In genomic region chr13:111333035-111333434, GRCm38 (mm10) we compare ENCODE assay signal across 19 mouse cellular contexts.
DNase-seq lines count a peak whose midpoint lies in the region; ATAC-seq and TF ChIP-seq lines count a peak whose summit lies in the region.
"Had no signal": no experiment of that assay in that cellular context is flagged by ENCODE, and none has a peak within 500 bp of the region (broad histone marks: within the 10 kb centered on the region; RNA-seq: fewer than 3 reads in every experiment).

No protein-coding gene starts in this region.

- H3K4me2 ChIP-seq in embryonic facial prominence, embryonic 15.5 days (replicated peaks): no peak overlapping the region
- no peak overlapping the region for H3K4me2 ChIP-seq in limb, embryonic 14.5 days (replicated peaks; ENCODE audit: low read depth, low read length, severe bottlenecking)
- H3K4me2 ChIP-seq in forebrain, embryonic 12.5 days: no peak overlapping the region
- H3K4me2 ChIP-seq: embryonic facial prominence, embryonic 12.5 days had no signal

- no peak for TF ChIP-seq POLR2A in limb, embryonic 14.5 days (IDR thresholded peaks at IDR 0.05; ENCODE audit: borderline replicate concordance, extremely low read depth, insufficient read depth, insufficient read length)

- no peak overlapping the region for H3K4me3 ChIP-seq in embryonic facial prominence, embryonic 15.5 days (replicated peaks)
- no peak overlapping the region for H3K4me3 ChIP-seq in limb, embryonic 14.5 days (replicated peaks; ENCODE audit: low read length)
- H3K4me3 ChIP-seq in forebrain, embryonic 12.5 days (replicated peaks): no peak overlapping the region
- H3K4me3 ChIP-seq: embryonic facial prominence, embryonic 12.5 days had no signal

- 0 out of 2 replicates have a peak, but pooled peaks cover 5% of the 10 kb centered on the region for H3K4me1 ChIP-seq in embryonic facial prominence, embryonic 15.5 days
- peaks cover 3% of the 10 kb centered on the region; the same call in 1 of the 2 replicates for H3K4me1 ChIP-seq in limb, embryonic 14.5 days (ENCODE audit: control insufficient read depth, insufficient read depth, low read length)
- H3K4me1 ChIP-seq in forebrain, embryonic 12.5 days: no peaks in the 10 kb centered on the region
- H3K4me1 ChIP-seq: embryonic facial prominence, embryonic 12.5 days had no signal

- peak; percentile 76; the same call in 1 of the 2 replicates for ATAC-seq in embryonic facial prominence, embryonic 15.5 days (ENCODE audit: insufficient number of reproducible peaks, low FRiP score, low TSS enrichment, low read depth)
- ATAC-seq in limb, embryonic 14.5 days (ENCODE audit: low FRiP score, low read depth): no peak
- ATAC-seq in forebrain, embryonic 12.5 days (ENCODE audit: low FRiP score): no peak
- ATAC-seq: forebrain, embryonic 14.5 days; forebrain, embryonic 16.5 days had no signal

- no peaks in the 10 kb centered on the region for H3K27me3 ChIP-seq in embryonic facial prominence, embryonic 15.5 days
- H3K27me3 ChIP-seq in limb, embryonic 14.5 days (ENCODE audit: control insufficient read depth, insufficient read depth, low read length): no peaks in the 10 kb centered on the region
- no peaks in the 10 kb centered on the region for H3K27me3 ChIP-seq in forebrain, embryonic 12.5 days
- H3K27me3 ChIP-seq: embryonic facial prominence, embryonic 12.5 days had no signal

- peak; percentile 28 for DNase-seq in heart, adult 11 months
- DNase-seq in heart, adult 8-10 months (ENCODE audit: low spot score): no peak
- DNase-seq in limb, embryonic 14.5 days (ENCODE audit: low spot score): peak; percentile 61
- DNase-seq in retina, postnatal 1 day: no peak
- DNase-seq: adrenal gland, adult 2 months; adrenal gland, postnatal 10 days; adrenal gland, postnatal 25 days; cerebellum, adult 11 months; cerebellum, adult 18-20 months; cerebellum, adult 8-10 months; cerebellum, adult 9-11 months; cerebellum, postnatal 14 days; cerebellum, postnatal 36 days; embryo, embryonic 11 days had no signal

- H3K9me3 ChIP-seq in embryonic facial prominence, embryonic 15.5 days (replicated peaks): no peaks in the 10 kb centered on the region
- H3K9me3 ChIP-seq in limb, embryonic 14.5 days (ENCODE audit: control insufficient read depth, low read length): no peaks in the 10 kb centered on the region
- H3K9me3 ChIP-seq in forebrain, embryonic 12.5 days: no peaks in the 10 kb centered on the region
- H3K9me3 ChIP-seq: embryonic facial prominence, embryonic 12.5 days had no signal

- no peaks in the 10 kb centered on the region for H3K36me3 ChIP-seq in embryonic facial prominence, embryonic 15.5 days
- H3K36me3 ChIP-seq in limb, embryonic 14.5 days (ENCODE audit: control insufficient read depth, insufficient read depth, low read length): no peaks in the 10 kb centered on the region
- H3K36me3 ChIP-seq in forebrain, embryonic 12.5 days (replicated peaks): no peaks in the 10 kb centered on the region
- H3K36me3 ChIP-seq: embryonic facial prominence, embryonic 12.5 days had no signal

- no peak overlapping the region for H3K27ac ChIP-seq in embryonic facial prominence, embryonic 15.5 days (replicated peaks)
- H3K27ac ChIP-seq in limb, embryonic 14.5 days (replicated peaks; ENCODE audit: low read depth, low read length): no peak overlapping the region
- H3K27ac ChIP-seq in forebrain, embryonic 12.5 days: no peak overlapping the region

- no peak overlapping the region for H3K9ac ChIP-seq in embryonic facial prominence, embryonic 15.5 days
- no peak overlapping the region for H3K9ac ChIP-seq in limb, embryonic 14.5 days (ENCODE audit: low read depth, low read length, severe bottlenecking)
- H3K9ac ChIP-seq in forebrain, embryonic 12.5 days: no peak overlapping the region
- H3K9ac ChIP-seq: embryonic facial prominence, embryonic 12.5 days had no signal

- WGBS in embryonic facial prominence, embryonic 15.5 days: 36% methylated on average over 3 of the region's 3 CpGs
- 67% methylated on average over 3 of the region's 3 CpGs for WGBS in limb, embryonic 14.5 days
- 79% methylated on average over 3 of the region's 3 CpGs for WGBS in forebrain, embryonic 12.5 days

Comparison
In these comparisons a context has a peak if more than half of its experiments do, and no peak if none do; other contexts are left out.
1. DNase-seq: peak in heart, adult 11 months (single experiment) and limb, embryonic 14.5 days (single experiment); none in heart, adult 8-10 months (single experiment) and retina, postnatal 1 day (single experiment).